Mouse (Mus musculus) C2C12 (cell line): ENCODE measurements around the gene Ccdc27. TPM values are rescaled to one million over a fixed set of nuclear protein-coding genes. Genes with fewer than 3 reads are reported as not detected.

Experiments
- H3K27me3 ChIP-seq: one replicate; pipeline ENCODE4 v1.6.1; 2011; ENCODE audit not compliant: control insufficient read depth, insufficient read depth, insufficient read length
- H3K36me3 ChIP-seq: one replicate; pipeline ENCODE4 v1.6.1; 2011; ENCODE audit not compliant: control insufficient read depth, insufficient read depth
- H3K4me3 ChIP-seq: one replicate; pipeline ENCODE4 v1.5.1; 2011; ENCODE audit warnings: mild to moderate bottlenecking, control low read depth; ENCODE audit not compliant: poor library complexity, insufficient read depth, severe bottlenecking
- H3K79me2 ChIP-seq: one replicate; pipeline ENCODE4 v1.6.1; 2011; ENCODE audit not compliant: control insufficient read depth, insufficient read depth
- H3K79me3 ChIP-seq: one replicate; pipeline ENCODE4 v1.6.1; 2011; ENCODE audit warnings: low read depth, control low read depth
- H3ac ChIP-seq: one replicate; pipeline ENCODE3; 2011; ENCODE audit warnings: low read depth; ENCODE audit not compliant: control insufficient read depth, insufficient read length
- CEBPB ChIP-seq: IDR thresholded peaks from one replicate; pipeline ENCODE4 v1.6.1; 2011; ENCODE audit warnings: low read depth, mild to moderate bottlenecking, control low read depth, moderate library complexity
- CTCF ChIP-seq: IDR thresholded peaks from one replicate; pipeline ENCODE4 v1.5.1; 2011; ENCODE audit not compliant: control insufficient read depth, insufficient read depth, insufficient read length
- FOSL1 ChIP-seq: IDR thresholded peaks from one replicate; pipeline ENCODE4 v1.8.0; 2011; ENCODE audit warnings: mild to moderate bottlenecking, low read length; ENCODE audit not compliant: poor library complexity, insufficient read depth, severe bottlenecking
- MAX ChIP-seq: IDR thresholded peaks from one replicate; pipeline ENCODE4 v1.6.1; 2011; ENCODE audit warnings: mild to moderate bottlenecking, control low read depth
- MYOD1 ChIP-seq: IDR thresholded peaks from one replicate; pipeline ENCODE4 v1.6.1; 2011; ENCODE audit warnings: low read depth; ENCODE audit not compliant: control insufficient read depth, insufficient read length
- MYOG ChIP-seq: IDR thresholded peaks from one replicate; pipeline ENCODE4 v1.6.1; 2011; ENCODE audit not compliant: control insufficient read depth, insufficient read length; ENCODE audit errors: extremely low read depth
- USF1 ChIP-seq: IDR thresholded peaks from one replicate; pipeline ENCODE4 v1.6.1; 2011; ENCODE audit warnings: low read depth, mild to moderate bottlenecking, control low read depth, moderate library complexity
- long read RNA-seq, 2 experiments: library from polyadenylated mRNA; unstranded; transcript quantifications; one replicate each; pipeline ENCODE4 v2.0.0; 2019 to 2020
- polyA plus RNA-seq: library from polyadenylated mRNA; unstranded; fragments of >200 nt; fragmentation: generic; extraction: Trizol; gene quantifications from one replicate; pipeline ENCODE4 v1.2.1, GENCODE M21; 2012; ENCODE audit warnings: missing spikeins

Ccdc27 gene
- not detected for polyA plus RNA-seq
- long read RNA-seq, experiment 1, result 0 reads
- long read RNA-seq, experiment 2, result 0 reads

DNA sequence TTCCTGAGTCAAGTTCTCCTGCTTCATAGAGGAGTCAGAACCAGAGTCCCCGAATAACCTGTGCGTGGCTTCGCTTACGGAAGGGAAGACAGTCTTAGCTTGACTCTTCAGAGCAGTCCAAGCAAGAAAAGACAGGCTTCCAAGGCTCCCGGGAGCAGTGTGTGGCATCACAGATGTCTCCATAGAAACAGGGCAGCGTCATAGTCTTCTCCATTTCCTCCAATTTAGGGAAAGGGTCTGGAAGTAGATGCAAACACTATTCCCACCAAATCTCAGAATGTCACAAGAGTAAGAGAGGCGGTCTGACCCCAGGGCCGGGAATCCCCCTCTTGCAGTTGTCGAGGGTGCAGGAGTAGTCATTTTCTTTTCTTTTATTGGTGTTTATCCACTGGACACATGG is at the start of gene Ccdc27:
TSS of gene Ccdc27 (minus strand) at position 101 of the 400 bp plus-strand sequence.
- Histone ChIP-seq H3K27me3 (peaks cover 12% of the 10 kb centered on the region), H3K79me2 (no peaks in the 10 kb centered on the region), H3K79me3 (no peaks in the 10 kb centered on the region), H3ac (no peak within 1 kb of the TSS), H3K4me3 (no peak within 1 kb of the TSS), H3K36me3 (no peaks in the 10 kb centered on the region)
- TF ChIP-seq USF1, result no peak
- TF ChIP-seq CEBPB, result no peak
- no peak for TF ChIP-seq MYOD1
- TF ChIP-seq MAX, result no peak
- no peak for TF ChIP-seq FOSL1
- TF ChIP-seq MYOG, result no peak
- no peak for TF ChIP-seq CTCF

DNA sequence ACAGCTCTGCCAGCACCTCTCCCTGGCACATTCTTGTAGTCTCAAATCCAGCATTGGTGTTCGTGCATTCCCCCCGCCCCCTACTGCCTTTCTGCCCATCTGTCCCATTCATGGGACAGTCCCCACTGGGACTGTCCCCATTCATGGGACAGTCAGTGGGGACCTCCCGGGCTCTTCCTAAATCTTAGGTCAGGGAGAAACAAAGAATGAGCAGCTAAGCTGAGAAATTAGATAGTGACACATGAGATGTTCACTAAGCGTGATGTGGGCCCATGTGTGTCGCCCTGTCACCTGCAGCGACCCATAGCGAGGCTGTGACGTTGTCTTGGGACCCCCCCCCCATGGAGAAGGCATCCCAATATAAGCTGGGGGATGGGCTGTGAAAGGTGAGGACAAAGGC is 48.9 kb upstream of the Ccdc27 start:
- no peaks in the 10 kb centered on the region for H3K36me3 ChIP-seq
- TF ChIP-seq FOSL1 (no peak), CEBPB (no peak), MAX (no peak), MYOG (no peak)
- H3K4me3 ChIP-seq, result no peak overlapping the region
- no peaks in the 10 kb centered on the region for H3K79me2 ChIP-seq
- no peak overlapping the region for H3ac ChIP-seq
- H3K79me3 ChIP-seq, result no peaks in the 10 kb centered on the region
- peaks cover 32% of the 10 kb centered on the region for H3K27me3 ChIP-seq

DNA sequence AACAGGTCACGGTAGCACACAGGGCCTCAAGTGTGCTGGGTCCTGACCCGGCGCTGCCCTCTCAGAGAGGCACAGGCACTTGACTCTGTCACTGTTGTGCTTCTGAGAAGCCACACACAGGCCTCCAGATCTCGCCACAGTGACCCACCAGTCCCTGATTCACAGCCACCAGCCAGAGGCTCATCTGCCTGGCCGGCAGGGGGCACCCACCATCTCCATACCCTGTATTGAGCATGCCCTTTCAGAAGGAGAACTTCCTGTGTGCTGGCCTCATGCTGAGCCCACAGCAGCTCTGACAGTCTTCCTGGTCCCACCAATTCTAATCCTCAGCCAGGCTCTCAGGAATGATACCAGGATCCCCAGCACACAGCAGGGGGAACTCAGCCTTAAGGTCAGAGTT is 46.7 kb upstream of the Ccdc27 start:
- Histone ChIP-seq H3K79me3 (no peaks in the 10 kb centered on the region), H3K4me3 (no peak overlapping the region), H3ac (no peak overlapping the region), H3K27me3 (peaks cover 35% of the 10 kb centered on the region), H3K36me3 (no peaks in the 10 kb centered on the region), H3K79me2 (no peaks in the 10 kb centered on the region)
- TF ChIP-seq MYOD1 (no peak), FOSL1 (no peak), CEBPB (no peak), MYOG (no peak), CTCF (no peak), MAX (no peak), USF1 (no peak)

DNA sequence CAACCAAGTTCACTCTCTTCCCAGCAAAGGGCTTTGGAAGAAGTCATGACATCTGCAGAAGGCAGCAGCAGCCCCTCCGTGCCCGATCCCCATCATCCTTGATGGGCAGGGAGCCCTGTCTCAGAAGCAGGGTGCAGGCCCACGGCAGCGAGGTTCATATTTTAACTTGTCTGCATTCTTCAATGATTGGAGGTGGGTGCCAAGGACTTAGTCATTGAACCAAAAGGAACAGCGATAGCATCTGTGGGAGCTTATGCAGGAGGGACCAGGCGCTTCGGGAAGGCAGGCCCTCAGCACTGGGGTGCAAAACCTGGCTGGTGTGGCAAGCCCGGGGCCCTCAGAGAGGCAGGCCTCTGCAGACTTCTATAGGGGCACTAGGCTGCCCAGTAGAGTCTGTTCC is 44.0 kb upstream of the Ccdc27 start:
- no peaks in the 10 kb centered on the region for H3K79me3 ChIP-seq
- H3K4me3 ChIP-seq, result no peak overlapping the region
- H3ac ChIP-seq, result no peak overlapping the region
- no peak for TF ChIP-seq FOSL1
- TF ChIP-seq MYOG, result no peak
- no peak for TF ChIP-seq CTCF
- no peak for TF ChIP-seq MAX
- no peak for TF ChIP-seq MYOD1
- no peak for TF ChIP-seq CEBPB
- TF ChIP-seq USF1, result no peak
- no peaks in the 10 kb centered on the region for H3K36me3 ChIP-seq
- peaks cover 30% of the 10 kb centered on the region for H3K27me3 ChIP-seq
- no peaks in the 10 kb centered on the region for H3K79me2 ChIP-seq

DNA sequence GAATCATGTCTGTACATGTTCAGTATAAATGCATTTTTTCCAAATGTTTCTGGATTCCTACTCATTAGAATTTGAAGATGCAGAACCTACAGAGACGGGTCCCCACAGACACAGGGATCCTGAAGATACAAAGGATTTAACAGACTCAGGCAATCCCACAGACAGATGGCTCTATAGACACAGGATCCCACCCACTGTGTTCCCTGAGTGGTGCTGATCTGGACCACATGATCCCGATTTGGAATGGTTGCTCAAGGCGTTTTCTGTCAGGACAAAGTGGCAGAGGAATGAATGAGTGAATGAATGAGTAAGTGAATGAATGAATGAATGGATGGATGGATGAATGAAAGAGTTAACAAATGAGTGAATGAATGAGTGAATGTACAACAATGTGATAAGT is 43.4 kb upstream of the Ccdc27 start:
- Histone ChIP-seq H3K79me2 (no peaks in the 10 kb centered on the region), H3K79me3 (no peaks in the 10 kb centered on the region), H3ac (no peak overlapping the region), H3K4me3 (no peak overlapping the region), H3K36me3 (no peaks in the 10 kb centered on the region), H3K27me3 (peaks cover 27% of the 10 kb centered on the region)
- TF ChIP-seq CTCF (no peak), FOSL1 (no peak), CEBPB (no peak), MYOG (no peak), MAX (no peak), MYOD1 (no peak), USF1 (no peak)

DNA sequence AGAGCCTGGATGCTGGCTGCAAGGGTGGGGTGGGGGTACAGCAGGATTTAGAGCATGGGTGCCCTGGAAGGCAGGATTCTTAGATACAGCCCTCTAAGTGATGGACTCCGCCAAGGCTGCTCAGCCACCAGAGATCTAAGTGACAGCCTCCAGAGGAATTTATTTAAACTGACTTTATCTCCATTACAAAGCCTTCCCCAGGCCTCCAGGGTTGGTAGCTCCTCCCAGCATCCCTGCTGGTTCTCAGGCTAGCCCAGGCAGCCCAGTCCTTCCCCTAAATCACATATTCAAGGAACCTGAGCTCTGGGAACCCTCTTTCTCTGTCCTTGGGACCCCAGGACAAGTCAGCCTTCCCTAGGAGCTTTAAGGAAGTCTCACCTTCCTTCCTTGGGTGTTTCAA is 39.5 kb upstream of the Ccdc27 start:
- no peaks in the 10 kb centered on the region for H3K79me2 ChIP-seq
- TF ChIP-seq CTCF (no peak), FOSL1 (no peak), USF1 (no peak), MAX (no peak), MYOG (no peak), MYOD1 (no peak), CEBPB (no peak)
- H3K4me3 ChIP-seq, result no peak overlapping the region
- no peak overlapping the region for H3ac ChIP-seq
- no peaks in the 10 kb centered on the region for H3K79me3 ChIP-seq
- peaks cover 16% of the 10 kb centered on the region for H3K27me3 ChIP-seq
- no peaks in the 10 kb centered on the region for H3K36me3 ChIP-seq
